Mouse (Mus musculus) lung, embryonic 14.5 days (tissue): Measurements from ENCODE around the gene Cpe. TPM values are rescaled to one million over a fixed set of nuclear protein-coding genes. Genes with fewer than 3 reads are reported as not detected.

Experiments used
- ATAC-seq: fragments of 200-750 bp; cut with Nextera tagmentation; 2 replicates; pipeline ENCODE4 v1.8.0; 2017; ENCODE audit warnings: mild to moderate bottlenecking, moderate TSS enrichment, moderate library complexity; ENCODE audit not compliant: insufficient read depth
- DNase-seq: peaks from one replicate; pipeline ENCODE4 v3.0.0-alpha.2; 2015
- H3K27ac ChIP-seq: fragments of 300-500 bp; sonication (generic); 2 replicates; pipeline ENCODE4 v1.5.1; 2014; ENCODE audit warnings: low read depth, mild to moderate bottlenecking, moderate library complexity
- H3K27me3 ChIP-seq: fragments of 300-500 bp; sonication (generic); 2 replicates; pipeline ENCODE4 v1.6.1; 2014; ENCODE audit warnings: low read length, control low read depth; ENCODE audit not compliant: insufficient read depth
- H3K36me3 ChIP-seq: fragments of 300-500 bp; sonication (generic); 2 replicates; pipeline ENCODE4 v1.6.1; 2014; ENCODE audit warnings: control low read depth; ENCODE audit not compliant: insufficient read depth
- H3K4me1 ChIP-seq: fragments of 300-500 bp; sonication (generic); 2 replicates; pipeline ENCODE4 v1.6.1; 2014; ENCODE audit warnings: antibody characterized with exemption, control low read depth; ENCODE audit not compliant: insufficient read depth
- H3K4me2 ChIP-seq: fragments of 300-500 bp; sonication (generic); 2 replicates; pipeline ENCODE4 v1.6.1; 2014; ENCODE audit warnings: mild to moderate bottlenecking
- H3K4me3 ChIP-seq: fragments of 300-500 bp; sonication (generic); 2 replicates; pipeline ENCODE4 v1.5.1; 2014; ENCODE audit warnings: low read depth, low read length
- H3K9ac ChIP-seq: fragments of 300-500 bp; sonication (generic); 2 replicates; pipeline ENCODE4 v1.6.1; 2014
- H3K9me3 ChIP-seq: fragments of 300-500 bp; sonication (generic); 2 replicates; pipeline ENCODE4 v1.6.1; 2016; ENCODE audit warnings: low read depth, low read length, control low read depth
- CTCF ChIP-seq: IDR thresholded peaks from 2 replicates; pipeline ENCODE4 v1.5.1; 2016; ENCODE audit warnings: antibody characterized with exemption, low read depth
- WGBS: fragments of 180-500 bp; shearing (Covaris S2); extraction: QIAGEN DNeasy Blood & Tissue Kit; methylation state at CpG from one replicate; pipeline ENCODE4 v1.1.7; 2014; 5-methylcytosine and 5-hydroxymethylcytosine counted together
- polyA plus RNA-seq: library from polyadenylated mRNA; unstranded; fragments of >200 nt; fragmentation: Nextera tagmentation; extraction: Ambion mirVana; gene quantifications from 2 replicates; pipeline ENCODE4 v1.2.1, GENCODE M21; 2014

Gene Cpe
- polyA plus RNA-seq, 1 experiment from 2014 or later, result 30.6 TPM

GRCm38 (mm10) chr8:64619661-64620060 lies 73.2 kb downstream of the Cpe start:
- Histone ChIP-seq H3K36me3 (no peaks in the 10 kb centered on the region), H3K9me3 (no peaks in the 10 kb centered on the region), H3K9ac (no peak overlapping the region), H3K4me1 (no peaks in the 10 kb centered on the region), H3K4me2 (no peak overlapping the region), H3K27ac (no peak overlapping the region), H3K27me3 (no peaks in the 10 kb centered on the region), H3K4me3 (no peak overlapping the region)
- TF ChIP-seq CTCF, result no peak
- WGBS, result 88% methylated on average over 8 of the region's 8 CpGs
- ATAC-seq (no peak), DNase-seq (no peak)

DNA sequence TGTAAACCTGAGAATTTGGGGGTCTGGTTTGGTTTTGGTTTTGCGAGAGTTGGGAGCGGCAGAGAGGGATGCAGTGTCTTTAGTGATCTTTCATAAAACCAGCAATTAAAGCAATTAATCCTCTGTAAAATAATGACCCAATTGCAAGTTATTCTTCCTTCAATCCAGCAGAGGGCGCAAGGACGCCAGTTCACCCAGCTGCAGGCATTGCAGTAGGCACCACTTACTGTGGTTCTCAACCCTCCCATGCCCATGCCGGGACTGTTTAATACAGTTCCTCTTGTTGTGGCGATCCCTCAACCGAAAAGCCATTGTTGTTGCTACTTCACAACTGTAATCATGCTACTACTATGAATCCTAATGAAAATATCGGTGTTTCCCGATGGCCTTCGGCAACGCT lies 74.2 kb downstream of the Cpe start:
- Histone ChIP-seq H3K27ac (no peak overlapping the region), H3K9ac (no peak overlapping the region), H3K27me3 (no peaks in the 10 kb centered on the region), H3K4me1 (no peaks in the 10 kb centered on the region), H3K4me2 (no peak overlapping the region), H3K36me3 (no peaks in the 10 kb centered on the region), H3K4me3 (no peak overlapping the region), H3K9me3 (no peaks in the 10 kb centered on the region)
- ATAC-seq (peak; percentile 47; the same call in 1 of the 2 replicates), DNase-seq (peak; percentile 69)
- 54% methylated on average over 11 of the region's 11 CpGs for WGBS
- TF ChIP-seq CTCF, result peak; percentile 76

DNA sequence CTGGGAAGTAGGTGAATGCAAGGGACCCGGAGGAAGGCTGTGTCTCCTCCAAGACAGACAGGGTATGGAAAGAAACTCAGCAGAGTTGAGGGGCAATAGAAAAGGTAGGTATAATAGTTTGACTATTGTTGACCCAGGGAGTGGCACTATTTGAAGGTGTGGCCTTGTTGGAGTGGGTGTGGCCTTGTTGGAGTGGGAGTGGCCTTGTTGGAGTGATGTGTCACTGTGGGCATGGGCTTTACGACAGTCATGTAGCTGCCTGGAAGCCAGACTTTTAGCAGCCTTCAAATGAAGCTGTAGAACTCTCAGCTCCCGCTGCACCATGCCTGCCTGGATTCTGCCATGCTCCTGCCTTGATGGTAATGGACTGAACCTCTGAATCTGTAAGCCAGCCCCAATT lies 76.3 kb downstream of the Cpe start:
- Histone ChIP-seq H3K9me3 (no peaks in the 10 kb centered on the region), H3K4me1 (no peaks in the 10 kb centered on the region), H3K36me3 (no peaks in the 10 kb centered on the region), H3K27me3 (no peaks in the 10 kb centered on the region), H3K4me3 (no peak overlapping the region), H3K4me2 (no peak overlapping the region), H3K9ac (no peak overlapping the region), H3K27ac (no peak overlapping the region)
- no peak for TF ChIP-seq CTCF
- DNase-seq (no peak), ATAC-seq (no peak)
- 84% methylated on average over 3 of the region's 3 CpGs for WGBS

DNA sequence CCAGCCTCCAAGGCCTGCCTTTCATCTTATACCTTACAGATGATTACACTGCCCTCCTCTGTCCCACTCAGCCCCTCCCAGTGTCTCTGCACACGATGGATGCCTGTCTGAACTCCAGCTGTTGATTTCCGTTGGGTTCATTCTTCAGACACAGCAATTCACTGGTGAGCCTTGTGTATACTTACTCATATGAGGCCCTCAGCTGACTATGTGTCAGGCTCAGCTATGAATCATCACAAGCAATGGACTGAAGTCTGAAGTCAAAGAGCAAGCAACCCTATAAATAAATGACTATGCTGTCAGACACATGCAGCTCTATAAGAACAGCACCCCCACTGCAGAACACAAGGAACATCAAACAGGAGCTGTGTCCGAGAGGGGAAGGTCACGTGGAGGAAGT lies 77.4 kb downstream of the Cpe start:
- no peaks in the 10 kb centered on the region for H3K4me1 ChIP-seq
- H3K27me3 ChIP-seq, result no peaks in the 10 kb centered on the region
- DNase-seq (no peak), ATAC-seq (no peak)
- no peak overlapping the region for H3K4me3 ChIP-seq
- no peak for TF ChIP-seq CTCF
- no peaks in the 10 kb centered on the region for H3K36me3 ChIP-seq
- no peaks in the 10 kb centered on the region for H3K9me3 ChIP-seq
- WGBS, result 66% methylated on average over 4 of the region's 4 CpGs
- H3K4me2 ChIP-seq, result no peak overlapping the region
- no peak overlapping the region for H3K27ac ChIP-seq
- no peak overlapping the region for H3K9ac ChIP-seq

- H3K4me3 ChIP-seq, result no peak overlapping the region
- H3K4me2 ChIP-seq, result no peak overlapping the region
- 56% methylated on average over 5 of the region's 5 CpGs for WGBS
- no peaks in the 10 kb centered on the region for H3K4me1 ChIP-seq
- DNase-seq (no peak), ATAC-seq (no peak)
- H3K9me3 ChIP-seq, result no peaks in the 10 kb centered on the region
- no peaks in the 10 kb centered on the region for H3K27me3 ChIP-seq
- no peaks in the 10 kb centered on the region for H3K36me3 ChIP-seq
- TF ChIP-seq CTCF, result no peak
- no peak overlapping the region for H3K9ac ChIP-seq
- H3K27ac ChIP-seq, result no peak overlapping the region
Measured at GRCm38 (mm10) chr8:64613663-64614062, 79.2 kb downstream of the Cpe start.

- no peaks in the 10 kb centered on the region for H3K36me3 ChIP-seq
- no peaks in the 10 kb centered on the region for H3K4me1 ChIP-seq
- H3K9me3 ChIP-seq, result no peaks in the 10 kb centered on the region
- H3K27ac ChIP-seq, result no peak overlapping the region
- H3K4me2 ChIP-seq, result no peak overlapping the region
- no peak overlapping the region for H3K9ac ChIP-seq
- H3K4me3 ChIP-seq, result no peak overlapping the region
- ATAC-seq (no peak), DNase-seq (no peak)
- H3K27me3 ChIP-seq, result no peaks in the 10 kb centered on the region
- no peak for TF ChIP-seq CTCF
- WGBS, result 65% methylated on average over 11 of the region's 11 CpGs
Measured at GRCm38 (mm10) chr8:64611210-64611974, 81.5 kb downstream of the Cpe start.

- ATAC-seq (no peak), DNase-seq (no peak)
- H3K27me3 ChIP-seq, result no peaks in the 10 kb centered on the region
- no peak overlapping the region for H3K27ac ChIP-seq
- H3K9ac ChIP-seq, result no peak overlapping the region
- no peaks in the 10 kb centered on the region for H3K9me3 ChIP-seq
- WGBS, result 84% methylated on average over 16 of the region's 16 CpGs
- H3K4me2 ChIP-seq, result no peak overlapping the region
- no peaks in the 10 kb centered on the region for H3K36me3 ChIP-seq
- no peaks in the 10 kb centered on the region for H3K4me1 ChIP-seq
- TF ChIP-seq CTCF, result no peak
- H3K4me3 ChIP-seq, result no peak overlapping the region
Measured at GRCm38 (mm10) chr8:64608931-64609330, 83.9 kb downstream of the Cpe start.
